Mouse (Mus musculus) ES-E14 (cell line): ENCODE data around the gene Msln.

Experiments
- CHD2 ChIP-seq: IDR thresholded peaks from 2 replicates; pipeline ENCODE4 v1.6.1; 2014; ENCODE audit warnings: mild to moderate bottlenecking, low read depth, low read length, inconsistent platforms
- MAFK ChIP-seq: IDR thresholded peaks from 2 replicates; pipeline ENCODE4 v1.6.1; 2014; ENCODE audit warnings: mild to moderate bottlenecking, low read depth, low read length, inconsistent platforms; ENCODE audit not compliant: insufficient read depth
- ZC3H11A ChIP-seq: IDR thresholded peaks from 2 replicates; pipeline ENCODE4 v1.6.1; 2012; ENCODE audit warnings: low read depth, mild to moderate bottlenecking, inconsistent platforms, low read length, borderline replicate concordance
- ZNF384 ChIP-seq: IDR thresholded peaks from 2 replicates; pipeline ENCODE4 v1.6.1; 2012; ENCODE audit warnings: low read depth, low read length, inconsistent platforms

- TF ChIP-seq ZNF384 (no peak), MAFK (no peak), CHD2 (no peak), ZC3H11A (no peak)
These were observed 41.5 kb upstream of the Msln start, which contains the start of gene AC134908.4 for GRCm38 (mm10) chr17:25795609-25796092.
